Mouse (Mus musculus) adrenal gland, postnatal 36 days (tissue): ENCODE results near the gene Clcn3. TPM values are rescaled to one million over a fixed set of nuclear protein-coding genes. Genes with fewer than 3 reads are reported as not detected.

Source experiments
- DNase-seq, 2 experiments: peaks; one replicate each; pipeline ENCODE4 v3.0.0; 2021; ENCODE audit warnings: mixed read lengths in 1 of 2
- total RNA-seq, 2 experiments: library from RNA; stranded (reverse); gene quantifications; 2 replicates each; pipeline ENCODE4 v1.2.3; 2021

Gene Clcn3
- total RNA-seq, 2 experiments from 2014 or later: 44.8 to 51.2 TPM

DNA sequence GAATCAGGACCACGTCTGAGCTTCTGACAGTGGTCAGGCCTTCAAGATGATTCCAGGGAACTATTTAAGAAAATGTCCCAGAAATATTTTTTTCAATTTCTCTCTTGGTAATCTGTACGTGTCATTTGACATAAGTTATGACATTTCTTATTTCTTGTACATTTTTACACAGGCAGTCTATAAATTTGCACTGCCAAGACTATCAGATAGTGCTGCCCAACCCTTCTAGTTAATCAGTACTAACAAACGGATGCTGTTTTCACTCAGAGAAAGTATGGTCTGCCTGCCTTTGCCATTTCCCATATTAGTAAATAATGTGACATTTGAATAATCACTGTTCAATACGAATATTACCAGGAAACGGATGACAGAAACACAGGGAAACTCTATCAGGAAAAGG, 30.3 kb downstream of the Clcn3 start:
- no peak for DNase-seq

DNA sequence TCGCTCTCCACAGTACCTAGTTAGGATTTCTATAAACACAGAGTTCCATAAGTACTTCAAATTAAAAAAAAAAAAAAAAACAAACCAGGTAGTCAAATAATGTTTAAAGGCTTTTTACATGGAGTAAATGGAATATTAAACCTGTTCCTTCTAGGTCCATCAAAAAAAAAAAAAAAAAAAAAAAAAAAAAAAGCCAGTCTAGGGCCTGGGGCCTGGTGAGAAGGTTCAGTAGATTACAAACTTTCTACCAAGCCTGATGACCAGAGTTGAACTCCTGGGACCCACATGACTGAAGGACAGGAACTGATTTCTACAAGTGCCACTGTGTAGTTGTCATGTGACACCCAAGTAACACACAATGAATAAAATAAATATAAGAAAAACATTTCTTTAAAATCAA, 31.3 kb downstream of the Clcn3 start:
- DNase-seq: no peak

DNA sequence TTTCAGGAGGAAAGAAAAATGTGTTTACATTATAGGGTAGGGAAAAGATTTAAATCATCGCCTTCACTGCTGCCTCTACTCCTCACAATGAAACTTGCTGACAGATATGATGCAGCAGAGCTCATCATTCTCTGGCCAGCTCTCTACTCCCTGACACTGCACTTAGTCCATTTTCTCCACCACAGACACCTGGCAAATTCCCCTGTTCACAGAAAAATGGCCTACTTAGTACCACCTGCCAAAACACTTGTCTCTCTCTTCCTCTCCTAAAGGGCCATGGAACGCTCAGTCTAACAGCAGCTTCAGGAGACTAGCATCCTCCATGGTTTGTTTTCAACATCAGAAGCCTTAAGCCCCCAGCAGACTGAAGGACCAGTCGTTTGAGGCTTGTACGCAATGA, 31.8 kb downstream of the Clcn3 start:
- DNase-seq: no peak

DNA sequence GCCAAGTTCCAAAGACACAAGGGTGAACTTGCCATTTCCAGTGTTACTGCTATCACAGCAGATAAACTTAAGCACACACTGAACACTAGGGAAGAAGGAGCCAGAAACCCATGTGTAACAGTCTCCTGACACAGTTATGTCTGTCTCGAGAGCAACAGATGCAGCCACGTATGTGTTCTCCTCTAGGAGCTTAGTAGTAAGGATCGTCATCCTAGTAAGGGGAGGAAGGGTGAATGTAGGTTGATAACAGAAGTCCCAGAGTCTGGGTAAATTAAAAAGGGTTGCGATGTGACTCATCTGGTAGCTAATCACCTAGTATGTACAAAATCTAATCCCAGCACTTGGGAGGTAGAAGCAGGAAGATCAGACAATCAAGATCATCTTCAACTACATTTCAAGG, 33.2 kb downstream of the Clcn3 start:
- DNase-seq: no peak

DNA sequence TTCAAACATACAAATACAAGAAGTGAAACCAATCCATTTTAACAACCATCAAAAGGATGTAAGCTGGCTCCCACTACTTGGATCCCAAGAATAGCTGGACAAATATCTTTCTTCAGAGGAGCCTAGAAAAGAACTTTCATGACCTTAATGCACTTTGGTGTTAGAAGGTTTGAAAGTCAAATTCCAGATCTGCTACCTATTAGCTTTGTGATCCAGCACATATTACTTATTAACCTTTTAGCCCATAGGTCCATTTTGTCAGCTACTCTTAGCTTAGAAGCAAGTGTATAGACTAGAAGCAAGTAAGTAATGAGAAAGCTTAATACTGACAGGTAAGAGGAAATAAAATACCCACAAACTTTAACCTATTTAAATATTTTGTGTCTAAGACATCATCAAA, 35.6 kb downstream of the Clcn3 start:
- no peak for DNase-seq

DNA sequence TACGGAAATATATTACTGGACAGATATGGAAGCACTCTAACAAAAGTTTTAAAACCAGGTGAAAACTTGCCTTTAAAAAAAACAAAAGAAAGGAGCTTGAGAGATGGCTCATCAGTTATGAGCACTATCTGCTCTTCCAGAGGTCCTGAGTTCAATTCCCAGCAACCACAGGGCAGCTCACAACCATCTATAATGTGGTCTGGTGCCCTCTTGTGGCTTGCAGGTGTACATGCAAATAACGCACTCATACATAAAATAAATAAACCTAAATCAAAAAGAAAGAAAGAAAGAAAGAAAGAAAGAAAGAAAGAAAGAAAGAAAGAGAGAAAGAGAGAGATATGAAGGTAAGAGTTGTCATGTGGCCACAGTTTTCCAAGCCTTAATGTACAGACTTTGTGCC, 40.2 kb downstream of the Clcn3 start:
- DNase-seq: no peak

DNA sequence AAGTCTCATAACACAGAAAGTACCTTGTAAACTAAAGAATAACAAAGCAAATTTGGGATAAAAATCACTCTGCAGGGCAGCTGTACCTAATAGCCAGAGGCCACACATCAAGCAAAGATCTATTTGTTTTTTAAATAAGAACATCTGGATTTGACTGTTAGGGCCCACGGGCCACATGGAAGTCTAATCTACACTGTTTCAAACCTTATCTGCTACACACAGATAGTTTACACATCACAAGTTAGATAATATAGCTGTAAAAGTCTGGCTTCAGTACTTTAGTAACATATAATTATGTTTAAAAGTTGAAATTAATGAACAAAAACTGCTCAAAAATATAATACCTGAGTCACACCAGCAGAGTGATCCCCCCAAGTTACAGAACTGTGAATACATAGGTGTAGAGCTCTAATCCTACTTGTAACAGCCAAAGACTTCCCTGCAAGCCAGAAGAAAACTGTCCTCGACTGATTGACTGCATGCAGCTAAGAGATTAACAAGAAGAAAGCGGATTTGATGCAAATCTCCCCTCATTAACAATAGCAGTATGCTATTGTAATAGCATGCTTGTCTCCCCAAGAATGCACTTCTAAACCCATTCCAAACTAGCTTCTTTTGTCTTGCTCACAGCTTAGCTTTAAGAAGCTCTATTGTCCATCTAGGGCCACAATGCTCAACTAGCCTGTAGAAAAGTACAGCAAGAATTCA, 44.2 kb downstream of the Clcn3 start:
- no peak for DNase-seq

DNA sequence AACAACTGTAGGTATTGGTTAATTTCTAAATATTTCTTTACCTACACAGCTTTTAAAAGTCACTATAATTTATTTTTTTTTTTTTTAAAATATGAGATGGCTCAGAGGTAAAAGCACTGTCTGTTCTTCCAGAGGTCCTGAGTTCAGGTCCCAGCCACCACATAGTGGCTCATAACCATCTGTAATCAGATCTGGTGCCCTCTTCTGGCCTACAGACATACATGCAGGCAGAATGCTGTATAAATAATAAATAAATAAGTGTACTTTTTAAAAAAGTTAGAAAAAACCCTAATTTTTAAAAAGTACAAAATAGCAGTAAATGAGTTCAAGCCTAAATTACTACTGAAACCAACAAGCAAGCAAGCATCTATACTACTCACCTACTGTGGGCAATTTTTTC, 49.5 kb downstream of the Clcn3 start:
- no peak for DNase-seq

DNA sequence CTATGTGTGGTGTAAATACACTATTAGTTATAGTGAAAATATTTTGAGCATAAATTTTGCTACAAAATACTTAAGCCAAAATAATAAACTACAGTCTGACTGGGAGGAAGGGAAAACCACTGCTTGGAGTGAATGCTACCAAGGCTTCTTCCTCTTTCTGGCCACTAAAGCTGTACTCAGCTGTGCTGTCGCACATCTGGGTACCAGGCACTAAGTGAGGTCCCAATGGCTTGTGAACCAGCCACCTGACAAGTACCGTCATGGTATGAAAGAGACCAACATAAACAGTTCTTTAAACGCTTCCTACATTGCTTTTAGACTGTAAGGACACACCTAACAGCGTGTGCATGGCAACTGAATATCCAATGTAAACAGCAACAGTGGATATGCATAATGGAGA, 62.9 kb downstream of the Clcn3 start:
- DNase-seq: no peak

DNA sequence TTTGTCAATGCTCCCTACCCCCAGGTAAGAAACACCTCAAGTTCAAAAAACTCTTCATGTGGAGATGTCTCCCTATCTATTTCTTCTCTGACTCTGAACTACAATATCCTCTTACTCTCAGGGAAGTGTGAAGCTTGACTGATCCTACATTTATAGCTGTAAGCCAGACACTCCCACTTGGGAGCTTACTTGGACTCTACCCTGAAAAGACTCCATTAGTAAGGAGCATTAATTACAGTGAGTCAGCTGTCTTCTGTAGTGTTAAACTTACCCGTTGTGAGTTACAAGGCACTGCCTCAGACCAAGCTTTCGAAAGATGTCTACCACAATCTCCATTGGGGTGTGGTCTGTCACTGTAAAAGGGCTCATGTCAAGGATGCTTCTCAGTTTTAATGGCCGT, 64.0 kb downstream of the Clcn3 start:
- DNase-seq: no peak

DNA sequence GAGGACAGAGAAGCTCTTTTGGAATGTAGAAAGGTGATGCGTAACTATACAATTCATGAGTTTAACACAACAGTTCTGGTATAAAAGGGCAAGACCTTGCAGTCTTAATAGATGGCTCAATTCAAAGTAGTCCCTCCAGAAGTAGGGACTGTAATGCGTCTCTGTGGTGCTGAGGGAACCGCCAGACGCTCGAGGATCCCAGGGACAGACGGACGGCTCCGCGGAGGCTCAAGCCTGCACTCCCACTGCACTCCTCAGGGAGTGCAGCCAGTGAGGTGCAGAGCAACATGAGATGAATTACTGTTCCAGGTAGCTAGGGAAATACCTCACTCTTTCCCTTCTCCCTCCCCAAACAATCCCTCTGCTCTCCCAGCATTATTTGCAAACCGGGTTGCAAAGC, 70.5 kb downstream of the Clcn3 start:
- DNase-seq: no peak

DNA sequence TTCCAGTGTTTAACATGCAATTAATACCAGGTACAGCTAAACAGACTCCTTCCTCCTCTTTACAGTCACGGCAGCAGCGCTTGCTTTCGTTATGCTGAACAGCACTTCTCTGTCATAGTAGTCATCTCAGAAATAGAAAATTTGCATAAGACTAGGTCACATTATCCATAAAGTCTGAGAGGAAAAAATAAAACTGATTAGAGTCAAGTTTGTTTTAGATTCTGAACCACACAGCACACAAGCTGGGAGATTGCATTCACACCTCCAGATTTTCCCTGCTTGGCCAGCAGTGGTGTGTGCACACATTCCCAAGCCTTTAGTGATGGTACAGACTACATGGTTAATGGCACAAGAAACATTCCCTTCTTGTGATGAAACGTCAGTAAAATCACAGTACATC, 71.0 kb downstream of the Clcn3 start:
- DNase-seq: no peak

DNA sequence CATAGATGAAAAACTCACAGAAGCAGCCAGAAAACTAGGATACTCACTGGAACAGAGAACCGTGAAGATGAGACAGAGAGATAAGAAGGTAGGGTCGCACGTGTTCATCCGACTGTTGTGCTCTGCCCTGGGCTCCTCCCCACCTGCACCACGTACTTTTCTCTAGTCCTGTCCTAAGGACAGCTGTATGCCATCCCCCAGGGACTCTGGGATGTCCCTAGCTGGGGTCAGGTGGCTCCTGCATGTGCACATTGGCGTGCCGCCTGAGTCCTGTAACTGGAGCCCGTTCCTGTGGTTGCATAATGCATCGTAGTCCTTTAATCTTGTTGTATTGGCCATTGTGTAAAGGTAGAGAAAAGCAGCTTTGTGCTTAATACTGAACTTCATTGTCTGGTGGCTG, 83.0 kb downstream of the Clcn3 start:
- no peak for DNase-seq

DNA sequence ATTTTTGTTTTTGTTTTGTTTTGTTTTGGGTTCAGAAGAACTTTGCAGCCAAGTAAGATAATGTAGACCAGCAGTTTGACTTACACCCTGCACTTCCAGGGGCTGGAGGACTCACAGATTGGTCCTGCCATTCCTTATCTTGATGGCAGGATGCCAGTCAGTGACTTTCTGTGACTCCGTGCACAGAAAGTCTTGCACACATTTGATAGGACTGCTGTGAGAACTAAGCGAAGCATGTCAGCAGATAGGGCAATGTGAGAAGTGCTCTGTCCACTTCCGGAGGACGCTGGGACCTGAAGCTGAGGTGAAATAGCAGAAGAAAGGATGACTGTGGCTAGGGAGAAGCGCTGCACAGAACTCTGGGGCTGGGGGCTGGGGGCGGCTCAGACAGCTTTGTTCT, 87.2 kb downstream of the Clcn3 start:
- DNase-seq: peak in 1 of 2 experiments; percentile 42

DNA sequence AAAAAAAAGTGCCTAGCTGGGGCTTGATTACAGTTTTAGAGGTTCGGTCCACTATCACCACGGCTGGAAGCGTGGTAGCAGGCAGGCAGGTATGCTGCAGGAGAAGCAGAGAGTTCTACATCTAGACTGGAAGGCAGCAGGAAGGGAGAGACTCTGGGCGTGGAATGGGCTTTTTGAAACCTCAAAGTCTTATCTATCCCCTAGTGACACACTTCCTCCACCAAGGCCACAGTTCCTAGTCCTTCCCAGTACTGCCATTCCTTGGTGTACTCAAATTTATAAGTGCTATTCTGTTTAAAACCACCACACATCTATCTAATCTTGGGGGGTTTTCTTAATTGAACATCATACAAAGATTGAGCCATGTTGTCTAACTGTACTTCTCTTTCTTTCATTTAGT, 91.3 kb downstream of the Clcn3 start:
- DNase-seq: no peak

DNA sequence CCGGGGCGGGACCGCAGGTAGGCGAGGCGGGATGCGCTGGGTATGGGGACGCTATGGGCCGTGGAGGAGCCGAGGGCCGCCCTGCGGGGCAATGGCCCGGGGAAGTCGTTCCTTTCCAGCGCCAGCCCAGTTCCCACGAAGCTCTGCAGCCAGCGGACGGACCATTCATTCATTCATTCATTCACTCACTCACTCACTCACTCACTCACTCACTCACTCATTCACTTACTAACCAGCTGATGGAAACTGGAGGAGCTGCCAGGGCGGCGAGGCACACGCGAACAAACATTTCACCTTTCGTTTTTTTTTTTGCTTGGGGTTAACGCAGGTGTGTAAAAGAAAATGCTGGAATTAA, 92.6 kb downstream of the Clcn3 start:
- no peak for DNase-seq

DNA sequence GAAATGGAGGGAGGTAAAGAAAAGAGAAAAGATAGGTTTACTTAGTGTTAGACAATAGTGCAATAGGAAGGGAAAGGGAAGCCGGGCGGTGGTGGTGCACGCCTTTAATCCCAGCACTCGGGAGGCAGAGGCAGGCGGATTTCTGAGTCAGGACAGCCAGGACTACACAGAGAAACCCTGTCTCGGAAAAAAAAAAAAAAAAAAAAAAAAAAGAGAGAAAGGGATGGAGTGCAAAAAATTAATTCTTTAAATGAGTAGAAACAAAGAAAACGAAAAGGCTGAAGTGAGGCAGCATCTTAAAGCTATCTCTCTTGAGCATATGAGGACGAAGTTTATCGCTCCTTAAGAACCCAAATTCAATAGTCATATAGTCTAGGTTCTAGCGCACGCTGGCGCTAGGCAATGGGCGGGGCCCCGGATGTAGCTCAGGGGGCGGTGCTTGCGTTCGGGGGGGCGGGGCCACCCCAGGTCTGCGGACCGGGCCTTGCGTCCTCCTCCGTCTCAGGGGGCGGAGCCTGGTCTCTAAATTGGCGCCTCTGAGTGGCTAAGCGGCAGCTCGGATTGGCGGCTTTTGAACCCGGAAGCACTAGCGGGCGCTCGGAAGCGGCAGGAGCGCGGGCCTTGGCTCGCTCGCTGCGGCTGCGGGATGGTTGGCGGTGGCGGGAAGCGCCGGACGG, 93.1 kb downstream of the Clcn3 start, which contains the start of gene Hpf1:
Gene Hpf1 (plus strand): TSS at position 576 of the 677 bp plus-strand sequence.
- peak; percentile 97 to 98 for DNase-seq

DNA sequence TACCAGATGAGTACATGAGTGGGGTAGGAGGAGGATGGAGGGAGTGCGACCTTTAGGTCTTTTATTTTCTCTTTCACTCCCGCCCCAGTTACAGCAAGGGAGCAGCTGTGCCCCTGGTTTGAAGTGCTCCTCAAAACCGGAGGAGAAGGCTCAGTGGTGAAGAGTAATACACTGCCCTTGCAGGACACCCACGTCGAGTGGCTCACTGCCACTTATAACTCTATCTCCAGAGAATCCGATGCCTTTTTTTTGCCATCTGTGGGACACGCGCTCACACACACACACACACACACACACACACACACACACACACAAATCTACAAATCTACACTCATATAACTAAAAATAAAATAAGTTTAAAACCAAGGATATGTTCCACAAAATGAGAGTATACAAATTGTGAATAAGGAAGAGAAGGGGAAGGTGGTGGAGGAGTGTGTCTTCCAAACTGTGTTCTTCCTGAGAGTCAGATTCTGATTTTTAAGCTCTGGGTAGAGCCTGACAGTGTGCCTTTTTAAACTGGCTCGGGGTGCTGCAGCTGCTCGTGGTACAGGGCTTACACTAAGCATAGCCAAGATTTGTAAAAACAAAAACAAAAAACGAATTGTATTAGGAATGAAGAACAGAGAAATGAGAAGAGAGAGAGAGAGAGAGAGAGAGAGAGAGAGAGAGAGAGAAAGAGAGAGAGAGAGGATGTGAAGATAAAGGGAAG, 93.8 kb downstream of the Clcn3 start:
- DNase-seq: no peak

DNA sequence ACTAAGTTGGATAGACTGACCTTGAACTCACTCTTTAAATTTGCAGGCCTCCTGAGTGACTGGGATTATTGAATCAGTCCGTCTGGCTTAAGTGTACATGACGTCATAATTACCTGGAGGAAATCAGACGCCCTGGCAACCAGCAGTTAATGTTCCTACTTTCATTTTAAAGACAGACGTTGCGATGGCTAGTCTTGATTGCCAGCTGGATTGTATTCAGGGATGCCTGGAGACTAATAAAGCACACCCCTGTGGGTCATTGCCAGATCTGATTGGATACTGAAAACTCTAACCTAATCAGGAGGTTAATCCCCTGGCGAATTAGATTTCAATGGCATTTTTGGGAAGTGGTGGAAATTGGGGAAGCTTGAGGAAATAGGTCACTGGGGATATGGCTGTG, 96.4 kb downstream of the Clcn3 start:
- DNase-seq: no peak

DNA sequence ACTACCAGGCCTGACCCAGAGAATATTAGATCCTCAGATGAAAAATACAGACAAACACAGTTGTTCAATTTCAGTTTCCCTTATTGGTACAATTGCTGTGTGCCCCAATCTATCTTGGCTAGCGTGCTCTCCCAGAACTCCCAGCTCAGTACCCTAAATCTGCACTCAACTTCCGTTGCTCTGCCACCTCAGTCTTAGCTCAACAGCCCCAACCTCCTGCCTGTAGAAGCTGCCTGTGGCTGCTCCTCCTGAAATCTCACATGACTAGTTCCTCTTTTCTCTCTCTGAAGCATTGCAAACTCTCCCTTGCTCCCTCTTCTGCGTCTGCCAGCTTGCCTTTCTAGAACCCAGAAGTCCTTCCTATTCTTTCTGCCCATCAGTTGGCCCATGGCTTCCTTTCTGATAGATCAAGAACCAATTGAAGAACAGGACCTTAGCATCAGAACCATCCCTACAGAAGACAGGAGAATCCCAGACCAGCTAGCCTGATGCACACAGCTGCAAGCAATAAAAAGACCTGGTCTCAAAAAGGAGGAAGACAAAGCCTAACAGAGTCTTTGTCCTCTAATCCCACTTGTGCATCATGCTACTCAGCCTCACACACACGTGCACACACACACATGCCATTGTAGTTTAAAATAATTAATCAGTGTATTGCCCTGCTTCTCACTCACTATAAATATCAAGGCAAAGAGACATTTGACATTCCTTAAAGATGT, 99.5 kb downstream of the Clcn3 start:
- no peak for DNase-seq

DNA sequence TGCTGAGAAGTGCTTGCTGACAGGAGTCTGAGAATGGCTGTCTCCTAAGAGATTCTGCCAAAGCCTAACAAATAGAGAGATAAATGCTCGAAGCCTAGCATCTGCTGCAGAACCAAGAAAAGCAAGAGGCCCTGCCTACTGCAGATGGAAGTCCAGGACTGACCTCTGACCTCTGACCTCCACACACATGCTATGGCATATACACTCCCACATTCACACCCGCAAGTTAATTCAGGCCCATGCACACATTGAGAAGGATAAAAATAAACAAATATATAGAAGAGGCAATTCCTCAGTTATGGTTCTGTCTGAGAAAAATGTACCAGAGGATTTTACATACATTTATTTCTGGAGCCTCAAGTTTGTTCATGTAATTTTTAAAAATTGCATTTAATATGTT, 104.5 kb downstream of the Clcn3 start:
- no peak for DNase-seq

DNA sequence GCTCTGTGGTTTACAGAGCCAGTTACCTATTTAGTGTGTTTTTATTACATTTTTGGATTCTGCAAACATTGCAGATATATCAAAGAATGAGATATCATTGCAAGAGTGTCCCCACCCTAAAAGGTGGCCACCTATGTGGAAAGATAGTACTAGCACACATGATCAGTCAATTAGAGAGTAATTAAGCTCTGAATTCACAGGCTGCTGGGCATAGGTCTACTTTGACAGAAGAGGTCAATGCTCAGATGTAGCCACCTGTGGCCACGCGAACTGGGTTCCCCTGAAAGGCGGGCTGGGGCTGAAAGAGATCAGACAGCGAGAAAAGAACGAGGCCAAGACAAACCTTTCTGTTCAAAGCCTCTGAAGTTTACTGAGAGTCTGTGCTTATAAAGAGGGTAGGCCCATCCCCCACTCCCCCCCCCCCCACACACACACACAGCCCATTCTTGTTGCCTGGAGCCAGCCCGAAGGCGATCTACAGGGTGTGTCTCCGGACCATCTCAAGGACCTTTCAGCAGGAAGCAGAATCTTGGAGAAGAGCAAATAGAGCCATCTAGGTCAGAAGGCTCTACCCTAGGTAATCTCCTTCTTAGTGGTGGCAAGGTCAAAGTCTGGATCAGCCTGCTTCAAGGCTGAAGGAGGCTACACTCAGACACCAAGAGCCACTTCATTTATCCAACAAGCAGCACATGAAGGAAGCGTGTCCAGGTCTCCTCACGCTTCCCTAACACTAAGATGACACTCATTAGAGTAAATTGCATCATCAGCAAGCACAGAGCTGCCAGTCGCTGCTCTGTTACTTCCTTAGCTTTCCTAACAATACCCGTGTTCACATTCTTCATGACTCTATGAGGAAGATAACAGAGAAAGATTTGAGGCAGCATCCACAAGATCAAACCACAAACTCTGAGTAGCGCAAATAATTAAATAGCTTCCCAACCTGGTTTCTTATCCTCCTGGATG, 112.6 kb downstream of the Clcn3 start:
- no peak for DNase-seq
